Mouse (Mus musculus): Measurements from ENCODE around the gene Rnf11.
A peak's percentile ranks its signal among the peaks of the same experiment; 100 is the strongest.

Rnf11 gene

DNA sequence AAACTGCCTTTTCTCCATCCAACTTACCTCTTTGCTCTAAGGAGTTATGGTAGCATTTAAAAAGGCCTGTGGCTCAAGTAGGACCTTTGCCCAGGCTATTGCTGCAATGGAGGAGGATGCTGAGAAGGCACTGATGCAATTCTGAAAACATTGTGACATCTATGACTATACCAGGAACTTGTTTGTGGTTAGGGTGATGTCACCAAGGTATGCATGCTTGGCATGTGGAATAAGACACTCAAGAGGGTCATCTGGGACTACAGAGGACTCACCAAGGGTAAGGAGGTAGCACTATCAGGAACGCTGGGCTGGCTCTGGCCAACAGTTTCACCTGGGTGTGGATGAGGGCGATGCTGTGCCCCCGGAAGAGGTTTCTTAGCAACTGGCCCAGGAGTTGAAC lies at the start of gene Rnf11:
Rnf11 (minus strand) TSS at position 108 of the 400 bp plus-strand sequence.
- no peak for DNase-seq (ENCODE audit: low spot score in 2 of 2)

GRCm38 (mm10) chr4:109531111-109531510 lies 46.6 kb upstream of the Rnf11 start, which contains the start of gene 4930522H14Rik:
Gene 4930522H14Rik, minus strand, starts transcription at chr4:109531297.
- no peak for DNase-seq (ENCODE audit: low spot score in 2 of 2)

DNA sequence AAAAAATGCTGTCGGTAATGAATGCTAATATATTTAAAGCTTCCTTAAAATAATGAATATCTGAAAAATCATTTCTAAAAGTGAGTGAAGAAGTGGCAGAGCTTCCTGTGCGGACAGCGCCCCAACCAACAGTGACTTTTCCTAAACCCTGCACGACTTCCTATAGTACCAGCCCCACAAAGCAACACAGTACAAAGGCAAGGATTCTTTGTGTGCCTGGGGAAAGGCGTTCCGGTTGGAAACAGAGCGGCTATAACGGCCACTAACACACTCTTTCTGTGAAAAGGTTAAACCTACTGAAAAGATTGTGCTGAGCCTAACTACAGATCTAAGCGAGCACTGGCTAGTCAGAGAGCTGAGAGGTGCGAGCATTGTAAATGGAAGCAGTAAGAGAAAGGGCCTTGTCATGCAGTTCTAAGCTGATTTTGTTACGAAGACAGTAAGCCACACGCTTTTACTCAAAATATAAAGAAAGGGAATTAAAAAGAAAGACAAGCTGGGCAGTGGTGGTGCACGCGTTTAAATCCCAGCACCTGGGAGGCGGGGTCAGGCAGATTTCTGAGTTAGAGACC lies 45.8 kb upstream of the Rnf11 start:
- DNase-seq (ENCODE audit: low spot score in 2 of 2), result no peak

DNA sequence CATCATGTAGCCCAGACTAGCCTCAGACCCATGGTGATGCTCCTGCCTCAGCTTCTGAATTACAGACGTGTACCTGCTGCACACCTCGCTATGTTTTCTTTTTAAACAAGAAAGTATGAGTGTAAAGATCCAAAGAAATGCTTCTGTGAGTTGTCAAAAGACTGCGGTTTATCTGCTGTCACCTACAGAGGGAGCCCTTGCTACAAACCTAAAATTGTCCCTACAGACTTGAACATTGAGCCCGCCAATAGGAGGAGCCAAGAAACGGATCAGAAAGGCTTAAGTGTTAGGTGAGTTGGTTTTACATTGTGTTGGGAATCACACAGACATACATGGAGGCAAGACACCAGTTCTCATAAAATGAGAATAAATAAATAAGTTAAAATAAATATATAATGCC lies 20.4 kb upstream of the Rnf11 start:
- DNase-seq (ENCODE audit: low spot score in 2 of 2), result peak; percentile 28 to 61

- no peak for DNase-seq (ENCODE audit: low spot score in 2 of 2)
These were observed 13.9 kb upstream of the Rnf11 start for GRCm38 (mm10) chr4:109498476-109498875.

GRCm38 (mm10) chr4:109493581-109493980 lies 9.1 kb upstream of the Rnf11 start:
- no peak for DNase-seq (ENCODE audit: low spot score in 2 of 2)

DNA sequence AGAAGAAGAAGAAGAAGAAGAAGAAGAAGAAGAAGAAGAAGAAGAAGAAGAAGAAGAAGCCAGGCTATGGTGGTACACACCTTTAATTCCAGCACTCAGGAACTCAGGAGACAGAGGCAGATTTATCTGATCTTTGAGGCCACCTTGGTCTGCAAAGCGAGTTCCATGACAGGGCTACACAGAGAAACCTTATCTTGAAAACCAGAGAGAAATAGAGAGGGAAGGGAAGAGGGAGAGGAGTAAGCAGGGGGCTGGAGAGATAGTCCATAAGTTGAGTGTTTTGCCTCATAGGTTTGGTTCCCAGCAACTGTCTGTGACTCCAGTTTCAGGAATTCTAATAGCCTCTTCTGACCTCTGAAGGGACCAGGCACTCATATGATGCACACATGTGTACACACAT lies 4.3 kb upstream of the Rnf11 start:
- no peak for DNase-seq (ENCODE audit: low spot score in 2 of 2)

DNA sequence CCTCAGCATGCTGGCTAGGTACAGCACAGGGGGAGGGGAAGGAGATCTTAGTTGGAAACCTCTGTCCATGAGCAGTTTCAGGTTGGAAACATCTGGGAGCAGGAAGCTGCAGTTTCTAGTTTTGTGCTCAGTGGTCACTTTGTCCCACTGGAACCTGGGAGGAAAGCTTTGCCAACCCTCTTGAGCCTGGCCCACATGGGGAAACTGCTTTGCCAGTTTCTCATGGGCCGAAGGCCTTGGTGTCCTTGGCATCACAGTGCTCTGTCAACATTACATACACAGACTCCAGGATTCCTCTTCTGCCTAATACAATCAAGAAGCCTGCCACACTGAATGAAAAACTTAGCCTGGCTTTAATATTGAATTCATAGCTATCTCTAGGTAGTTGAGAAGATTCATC lies 1.8 kb downstream of the Rnf11 start:
- DNase-seq (ENCODE audit: low spot score in 2 of 2), result no peak

- no peak for DNase-seq (ENCODE audit: low spot score in 2 of 2)
These were observed 3.1 kb downstream of the Rnf11 start for GRCm38 (mm10) chr4:109481424-109481823.

DNA sequence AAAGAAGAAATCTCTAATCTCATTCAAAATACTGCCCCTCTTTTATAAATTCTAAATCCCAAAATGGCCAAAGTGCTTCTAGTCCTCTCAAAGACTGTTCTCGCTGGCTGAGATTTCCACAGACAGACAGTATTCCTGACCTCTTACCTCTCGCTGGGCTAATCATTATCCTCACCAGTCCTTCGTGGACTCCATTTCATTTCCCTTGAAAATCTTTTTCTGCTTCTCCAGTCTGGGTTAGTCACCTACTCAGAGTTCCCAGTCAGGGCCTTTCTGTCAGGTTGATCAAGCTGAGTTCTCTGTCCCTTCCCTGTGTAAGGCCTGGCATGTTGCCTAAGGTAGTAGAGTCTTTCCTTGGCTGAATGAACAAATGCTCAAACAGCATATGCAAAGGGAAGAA lies 7.1 kb downstream of the Rnf11 start:
- no peak for DNase-seq (ENCODE audit: low spot score in 2 of 2)

- DNase-seq (ENCODE audit: low spot score in 2 of 2), result peak; percentile 90 to 91
These were observed 7.9 kb downstream of the Rnf11 start for GRCm38 (mm10) chr4:109476554-109477014.

- DNase-seq (ENCODE audit: low spot score in 2 of 2), result peak; percentile 41 to 55
These were observed 8.7 kb downstream of the Rnf11 start for GRCm38 (mm10) chr4:109475577-109476553.

GRCm38 (mm10) chr4:109475078-109475477 lies 9.4 kb downstream of the Rnf11 start:
- no peak for DNase-seq (ENCODE audit: low spot score in 2 of 2)

DNA sequence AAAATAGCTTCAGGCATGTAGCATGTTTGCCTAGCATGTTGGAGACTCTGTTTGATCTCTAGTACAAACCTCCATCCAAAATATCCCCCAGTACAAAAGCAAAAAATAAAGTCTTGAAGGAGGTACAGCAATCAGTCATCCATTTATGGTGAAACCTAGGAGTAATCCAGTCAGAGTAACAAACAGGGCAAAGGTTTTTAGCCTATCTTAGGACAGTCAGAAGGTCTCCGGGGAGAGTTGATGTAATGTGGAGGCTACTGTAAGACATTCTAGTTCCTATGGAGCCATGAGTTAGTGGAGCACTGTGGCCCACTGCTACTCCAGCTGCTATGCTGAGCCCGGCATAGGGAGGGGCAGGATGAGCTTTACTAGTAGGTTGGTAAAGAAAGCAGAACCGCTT lies 12.0 kb downstream of the Rnf11 start:
- no peak for DNase-seq (ENCODE audit: low spot score in 2 of 2)

- no peak for DNase-seq (ENCODE audit: low spot score in 2 of 2)
These were observed 12.9 kb downstream of the Rnf11 start for GRCm38 (mm10) chr4:109471606-109472005.

DNA sequence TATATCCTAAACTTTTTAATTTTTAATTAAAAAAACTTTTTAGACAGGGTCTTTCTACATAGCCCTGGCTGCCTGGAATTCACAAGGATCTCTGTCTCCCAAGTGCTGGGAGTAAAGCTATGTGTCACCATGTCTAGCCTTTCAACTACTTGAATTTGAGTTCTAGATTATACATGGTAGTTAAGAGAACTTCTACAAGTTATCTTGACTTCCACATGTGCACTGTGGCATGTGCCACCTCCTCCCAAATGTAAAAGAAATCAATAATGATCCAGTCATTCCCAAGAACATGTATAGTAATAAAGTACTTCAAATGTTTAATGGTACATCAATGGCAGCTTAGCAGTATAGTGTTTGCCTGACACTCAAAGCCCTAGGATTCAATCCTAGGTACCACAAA lies 16.8 kb downstream of the Rnf11 start:
- no peak for DNase-seq (ENCODE audit: low spot score in 2 of 2)

GRCm38 (mm10) chr4:109463892-109464291 lies 20.6 kb downstream of the Rnf11 start:
- no peak for DNase-seq (ENCODE audit: low spot score in 2 of 2)

DNA sequence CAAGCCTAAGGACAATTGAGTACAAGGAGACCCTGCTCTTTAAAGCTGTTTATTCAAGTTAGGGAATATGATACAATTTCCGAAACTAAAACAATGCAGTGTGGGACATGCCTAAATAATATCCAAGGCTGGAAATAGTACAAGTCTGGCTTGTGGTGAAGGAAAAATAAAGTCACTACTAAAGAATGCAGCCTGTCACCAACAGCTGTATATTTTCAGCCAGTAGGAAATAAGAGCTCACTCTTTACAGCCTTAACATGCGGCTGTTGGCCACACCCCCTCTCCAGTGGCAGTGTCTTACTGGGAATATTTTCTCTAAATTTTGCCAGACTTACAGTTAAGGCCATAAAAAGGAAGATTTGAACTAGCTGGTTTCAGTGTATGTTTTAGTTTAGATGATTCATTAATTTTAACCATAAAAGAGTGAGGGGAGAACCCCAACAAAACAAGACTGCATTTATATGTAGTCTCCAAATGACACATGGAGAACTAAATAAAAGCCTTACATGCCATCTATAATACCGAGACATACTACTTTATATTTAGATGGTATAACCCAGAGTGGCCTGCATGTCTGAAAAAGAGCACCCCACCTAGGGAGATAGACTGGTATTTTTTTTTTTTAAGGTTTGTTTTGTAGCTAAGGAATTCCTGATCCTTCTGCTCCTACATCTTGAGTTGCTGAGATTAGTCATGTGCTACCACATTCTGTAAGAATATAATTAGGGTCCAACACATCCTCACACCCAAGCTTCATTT lies 23.9 kb downstream of the Rnf11 start:
- peak; percentile 75 to 76 for DNase-seq (ENCODE audit: low spot score in 2 of 2)

DNA sequence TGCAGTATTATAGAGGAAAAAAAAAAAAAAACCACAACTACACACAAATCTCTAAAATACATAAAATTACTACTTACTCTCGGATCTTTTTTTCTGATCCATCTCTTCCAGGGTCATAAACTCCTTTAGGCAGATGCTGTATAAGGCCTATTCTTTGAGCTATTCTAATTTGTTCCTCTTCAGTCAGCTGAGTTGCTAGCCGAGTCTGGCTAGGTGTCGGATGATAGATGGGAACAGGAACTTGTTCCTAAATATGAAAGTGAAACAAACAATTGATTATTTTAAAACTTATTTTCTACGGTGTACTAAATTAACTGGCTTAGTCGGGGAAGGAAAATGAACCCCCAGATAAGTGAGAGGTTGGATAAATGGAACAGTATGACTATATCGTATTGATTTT lies 27.7 kb downstream of the Rnf11 start:
- no peak for DNase-seq (ENCODE audit: low spot score in 2 of 2)

DNA sequence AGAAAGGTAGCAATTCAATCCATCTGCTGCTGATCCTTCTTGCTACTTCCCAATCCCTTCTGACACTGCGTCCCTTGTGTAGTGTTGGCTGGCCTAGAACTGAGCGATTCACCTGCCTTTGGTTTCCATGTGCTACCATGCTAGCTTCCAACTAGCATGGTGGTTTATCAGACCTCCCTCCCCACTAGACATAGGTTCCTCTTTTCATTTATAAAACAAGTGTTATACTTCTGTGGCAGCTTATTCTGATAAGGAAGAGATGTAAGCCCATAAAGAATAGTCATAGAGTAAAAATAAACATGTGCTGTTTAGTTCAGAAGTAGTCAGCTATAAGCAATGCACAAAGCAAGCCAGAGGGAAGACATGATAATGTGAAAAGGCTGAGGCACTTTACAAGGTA lies 36.0 kb downstream of the Rnf11 start:
- no peak for DNase-seq (ENCODE audit: low spot score in 2 of 2)

GRCm38 (mm10) chr4:109445956-109446355 lies 38.6 kb downstream of the Rnf11 start:
- DNase-seq (ENCODE audit: low spot score in 2 of 2), result no peak

GRCm38 (mm10) chr4:109445397-109445796 lies 39.1 kb downstream of the Rnf11 start:
- peak in 1 of 2 experiments; percentile 40 for DNase-seq (ENCODE audit: low spot score in 2 of 2)

Data from heart, adult 9 months (tissue).